Mouse (Mus musculus) lung, embryonic 15.5 days (tissue): Measurements from ENCODE around the gene Arvcf. TPM values are rescaled to one million over a fixed set of nuclear protein-coding genes. Genes with fewer than 3 reads are reported as not detected.

Experiments used
- ATAC-seq: fragments of 200-750 bp; cut with Nextera tagmentation; 2 replicates; pipeline ENCODE4 v1.8.0; 2017; ENCODE audit warnings: moderate number of reproducible peaks, borderline replicate concordance; ENCODE audit not compliant: low FRiP score, low TSS enrichment; ENCODE audit errors: extremely low read depth
- H3K27ac ChIP-seq: fragments of 300-500 bp; sonication (generic); 2 replicates; pipeline ENCODE4 v1.5.1; 2015; ENCODE audit warnings: moderate library complexity, mild to moderate bottlenecking, inconsistent platforms
- H3K27me3 ChIP-seq: fragments of 300-500 bp; sonication (generic); 2 replicates; pipeline ENCODE4 v1.6.1; 2015; ENCODE audit warnings: inconsistent platforms
- H3K36me3 ChIP-seq: fragments of 300-500 bp; sonication (generic); 2 replicates; pipeline ENCODE4 v1.6.1; 2015; ENCODE audit warnings: inconsistent platforms
- H3K4me1 ChIP-seq: fragments of 300-500 bp; sonication (generic); 2 replicates; pipeline ENCODE4 v1.6.1; 2015; ENCODE audit warnings: inconsistent platforms
- H3K4me2 ChIP-seq: fragments of 300-500 bp; sonication (generic); 2 replicates; pipeline ENCODE4 v1.6.1; 2015; ENCODE audit warnings: inconsistent platforms, mild to moderate bottlenecking, moderate library complexity
- H3K4me3 ChIP-seq: fragments of 300-500 bp; sonication (generic); 2 replicates; pipeline ENCODE4 v1.5.1; 2015; ENCODE audit warnings: mild to moderate bottlenecking, inconsistent platforms
- H3K9ac ChIP-seq: fragments of 300-500 bp; sonication (generic); 2 replicates; pipeline ENCODE4 v1.6.1; 2015; ENCODE audit warnings: inconsistent platforms
- H3K9me3 ChIP-seq: fragments of 300-500 bp; sonication (generic); 2 replicates; pipeline ENCODE4 v1.6.1; 2016; ENCODE audit warnings: inconsistent platforms
- WGBS: fragments of 180-500 bp; shearing (Covaris S2); methylation state at CpG from one replicate; pipeline ENCODE4 v1.1.7; 2015; 5-methylcytosine and 5-hydroxymethylcytosine counted together
- polyA plus RNA-seq: library from polyadenylated mRNA; unstranded; fragments of >200 nt; fragmentation: Nextera tagmentation; extraction: Ambion mirVana; gene quantifications from 2 replicates; pipeline ENCODE4 v1.2.1, GENCODE M21; 2015

The Arvcf gene
- polyA plus RNA-seq, 1 experiment from 2014 or later, result 35.5 TPM

- peaks cover 24% of the 10 kb centered on the region for H3K4me1 ChIP-seq
- H3K4me3 ChIP-seq, result no peak overlapping the region
- no peak overlapping the region for H3K4me2 ChIP-seq
- H3K27me3 ChIP-seq, result no peaks in the 10 kb centered on the region
- ATAC-seq, result peak; percentile 21; the same call in 1 of the 2 replicates
- 44% methylated on average over 6 of the region's 6 CpGs for WGBS
- no peaks in the 10 kb centered on the region for H3K36me3 ChIP-seq
- no peak overlapping the region for H3K27ac ChIP-seq
- H3K9me3 ChIP-seq, result no peaks in the 10 kb centered on the region
- H3K9ac ChIP-seq, result no peak overlapping the region
Measured at GRCm38 (mm10) chr16:18381621-18382258, 33.8 kb downstream of the Arvcf start.

- ATAC-seq, result no peak
- WGBS, result 70% methylated on average over 9 of the region's 9 CpGs
- no peaks in the 10 kb centered on the region for H3K9me3 ChIP-seq
- no peak overlapping the region for H3K4me2 ChIP-seq
- no peak overlapping the region for H3K4me3 ChIP-seq
- H3K27ac ChIP-seq, result no peak overlapping the region
- no peak overlapping the region for H3K9ac ChIP-seq
- peaks cover 37% of the 10 kb centered on the region for H3K4me1 ChIP-seq
- no peaks in the 10 kb centered on the region for H3K27me3 ChIP-seq
- H3K36me3 ChIP-seq, result no peaks in the 10 kb centered on the region
Measured at GRCm38 (mm10) chr16:18383045-18383726, 35.2 kb downstream of the Arvcf start.

- Histone ChIP-seq H3K4me2 (no peak overlapping the region), H3K27me3 (no peaks in the 10 kb centered on the region), H3K9ac (no peak overlapping the region), H3K27ac (no peak overlapping the region), H3K4me3 (no peak overlapping the region), H3K9me3 (no peaks in the 10 kb centered on the region), H3K36me3 (no peaks in the 10 kb centered on the region), H3K4me1 (peaks cover 43% of the 10 kb centered on the region)
- WGBS, result 27% methylated on average over 3 of the region's 3 CpGs
- ATAC-seq, result no peak
Measured at GRCm38 (mm10) chr16:18383756-18384155, 35.8 kb downstream of the Arvcf start.

GRCm38 (mm10) chr16:18384211-18384610, 36.2 kb downstream of the Arvcf start:
- ATAC-seq, result no peak
- no peaks in the 10 kb centered on the region for H3K36me3 ChIP-seq
- H3K4me2 ChIP-seq, result no peak overlapping the region
- WGBS, result 74% methylated on average over 7 of the region's 7 CpGs
- H3K9ac ChIP-seq, result no peak overlapping the region
- H3K9me3 ChIP-seq, result no peaks in the 10 kb centered on the region
- H3K4me1 ChIP-seq, result peaks cover 47% of the 10 kb centered on the region
- H3K27ac ChIP-seq, result no peak overlapping the region
- no peaks in the 10 kb centered on the region for H3K27me3 ChIP-seq
- no peak overlapping the region for H3K4me3 ChIP-seq

GRCm38 (mm10) chr16:18384659-18385058, 36.7 kb downstream of the Arvcf start:
- Histone ChIP-seq H3K27ac (no peak overlapping the region), H3K4me1 (peaks cover 48% of the 10 kb centered on the region)
- no peak for ATAC-seq

GRCm38 (mm10) chr16:18385411-18385810, 37.4 kb downstream of the Arvcf start:
- Histone ChIP-seq H3K9me3 (no peaks in the 10 kb centered on the region), H3K4me2 (no peak overlapping the region), H3K36me3 (no peaks in the 10 kb centered on the region), H3K4me3 (no peak overlapping the region), H3K27ac (no peak overlapping the region), H3K9ac (no peak overlapping the region), H3K27me3 (no peaks in the 10 kb centered on the region), H3K4me1 (peaks cover 46% of the 10 kb centered on the region)
- no peak for ATAC-seq
- WGBS, result 67% methylated on average over 5 of the region's 5 CpGs

More at GRCm38 (mm10) chr16:18384659-18385058, 36.7 kb downstream of the Arvcf start:
- Histone ChIP-seq H3K4me3 (no peak overlapping the region), H3K27me3 (no peaks in the 10 kb centered on the region), H3K9me3 (no peaks in the 10 kb centered on the region), H3K9ac (no peak overlapping the region), H3K36me3 (no peaks in the 10 kb centered on the region), H3K4me2 (no peak overlapping the region)
- 79% methylated on average over 8 of the region's 8 CpGs for WGBS

- no peaks in the 10 kb centered on the region for H3K36me3 ChIP-seq
- 70% methylated on average over 7 of the region's 7 CpGs for WGBS
- H3K4me1 ChIP-seq, result peaks cover 43% of the 10 kb centered on the region
- no peak overlapping the region for H3K27ac ChIP-seq
- H3K27me3 ChIP-seq, result no peaks in the 10 kb centered on the region
- no peaks in the 10 kb centered on the region for H3K9me3 ChIP-seq
- no peak for ATAC-seq
- no peak overlapping the region for H3K4me3 ChIP-seq
- no peak overlapping the region for H3K9ac ChIP-seq
- no peak overlapping the region for H3K4me2 ChIP-seq
Measured at GRCm38 (mm10) chr16:18386451-18386850, 38.5 kb downstream of the Arvcf start.

GRCm38 (mm10) chr16:18386972-18387371, 39.0 kb downstream of the Arvcf start:
- Histone ChIP-seq H3K27ac (no peak overlapping the region), H3K4me3 (no peak overlapping the region), H3K4me1 (peaks cover 38% of the 10 kb centered on the region), H3K9ac (no peak overlapping the region), H3K9me3 (no peaks in the 10 kb centered on the region), H3K27me3 (no peaks in the 10 kb centered on the region), H3K4me2 (no peak overlapping the region), H3K36me3 (no peaks in the 10 kb centered on the region)
- 37% methylated on average over 3 of the region's 3 CpGs for WGBS
- no peak for ATAC-seq

GRCm38 (mm10) chr16:18387704-18388582, 40.0 kb downstream of the Arvcf start:
- peaks cover 36% of the 10 kb centered on the region for H3K4me1 ChIP-seq
- no peaks in the 10 kb centered on the region for H3K27me3 ChIP-seq
- no peak for ATAC-seq
- no peak overlapping the region for H3K9ac ChIP-seq
- WGBS, result 21% methylated on average over 5 of the region's 7 CpGs
- no peak overlapping the region for H3K4me2 ChIP-seq
- H3K27ac ChIP-seq, result peak overlapping the region; percentile 60
- H3K36me3 ChIP-seq, result no peaks in the 10 kb centered on the region
- no peak overlapping the region for H3K4me3 ChIP-seq
- H3K9me3 ChIP-seq, result no peaks in the 10 kb centered on the region

- H3K9me3 ChIP-seq, result no peaks in the 10 kb centered on the region
- no peak overlapping the region for H3K9ac ChIP-seq
- WGBS, result 74% methylated on average over 14 of the region's 14 CpGs
- no peaks in the 10 kb centered on the region for H3K36me3 ChIP-seq
- no peak overlapping the region for H3K4me2 ChIP-seq
- peaks cover 36% of the 10 kb centered on the region for H3K4me1 ChIP-seq
- ATAC-seq, result no peak
- H3K4me3 ChIP-seq, result no peak overlapping the region
- peak overlapping the region; percentile 60 for H3K27ac ChIP-seq
- H3K27me3 ChIP-seq, result no peaks in the 10 kb centered on the region
Measured at GRCm38 (mm10) chr16:18388583-18389435, 40.8 kb downstream of the Arvcf start.

- WGBS, result 73% methylated on average over 6 of the region's 6 CpGs
- H3K4me3 ChIP-seq, result no peak overlapping the region
- no peak overlapping the region for H3K9ac ChIP-seq
- no peaks in the 10 kb centered on the region for H3K27me3 ChIP-seq
- ATAC-seq, result no peak
- no peaks in the 10 kb centered on the region for H3K9me3 ChIP-seq
- H3K36me3 ChIP-seq, result no peaks in the 10 kb centered on the region
- no peak overlapping the region for H3K27ac ChIP-seq
- peaks cover 49% of the 10 kb centered on the region for H3K4me1 ChIP-seq
- H3K4me2 ChIP-seq, result no peak overlapping the region
Measured at GRCm38 (mm10) chr16:18390399-18390798, 42.4 kb downstream of the Arvcf start.
